Mouse (Mus musculus): Measurements from ENCODE around the gene Rhoj.

- TF ChIP-seq REST (IDR thresholded peaks at IDR 0.05; ENCODE audit: insufficient read depth, insufficient read length), result no peak
- TF ChIP-seq POLR2A (IDR thresholded peaks at IDR 0.05; ENCODE audit: insufficient read length, low read depth), result no peak
- TF ChIP-seq USF1 (IDR thresholded peaks at IDR 0.05; ENCODE audit: low read depth), result no peak
- no peak for TF ChIP-seq MYOG (IDR thresholded peaks at IDR 0.05; ENCODE audit: control insufficient read depth in 1 of 3, insufficient read depth in 1 of 3, insufficient read length in 2 of 3, low read depth in 2 of 3)
- no peak for TF ChIP-seq E2F4 (IDR thresholded peaks at IDR 0.05; ENCODE audit: insufficient read depth)
- no peak for TF ChIP-seq POLR2AphosphoS2 (IDR thresholded peaks at IDR 0.05; ENCODE audit: insufficient read length, low read depth)
- TF ChIP-seq TCF3 (IDR thresholded peaks at IDR 0.05; ENCODE audit: insufficient read length, low read depth), result no peak
- TF ChIP-seq TCF12 (IDR thresholded peaks at IDR 0.05; ENCODE audit: insufficient read depth, poor library complexity, severe bottlenecking), result no peak
Observed at GRCm38 (mm10) chr12:75364416-75364815, 56.3 kb downstream of the Rhoj start.
